Mouse (Mus musculus): ENCODE data around the gene 4930512M02Rik. TPM values are rescaled to one million over a fixed set of nuclear protein-coding genes. Genes with fewer than 3 reads are reported as not detected.
"Not testable (repeated sequence)": the region's sequence is repeated elsewhere in the genome, so short reads cannot be mapped to it uniquely, and the experiment has no call there.

Gene 4930512M02Rik
- polyA plus RNA-seq (2015; fragmentation: Nextera tagmentation; extraction: Ambion mirVana): not detected in 2 replicates

DNA sequence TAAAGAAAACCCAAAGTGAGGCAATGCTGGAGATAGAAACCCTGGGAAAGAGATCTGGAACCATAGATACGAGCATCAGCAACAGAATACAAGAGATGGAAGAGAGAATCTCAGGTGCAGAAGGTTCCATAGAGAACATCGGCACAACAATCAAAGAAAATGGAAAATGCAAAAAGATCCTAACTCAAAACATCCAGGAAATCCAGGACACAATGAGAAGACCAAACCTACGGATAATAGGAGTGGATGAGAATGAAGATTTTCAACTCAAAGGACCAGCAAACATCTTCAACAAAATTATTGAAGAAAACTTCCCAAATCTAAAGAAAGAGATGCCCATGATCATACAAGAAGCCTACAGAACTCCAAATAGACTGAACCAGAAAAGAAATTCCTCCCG is at the start of gene 4930512M02Rik:
TSS of gene 4930512M02Rik (minus strand) at position 101 of the 400 bp plus-strand sequence.
- H3K36me3 ChIP-seq (ENCODE audit: control insufficient read depth, insufficient read depth); ATAC-seq (replicated peaks; ENCODE audit: extremely low read depth, insufficient read depth, low FRiP score): not testable (repeated sequence)
- WGBS: 69% methylated on average over 2 of the region's 4 CpGs

DNA sequence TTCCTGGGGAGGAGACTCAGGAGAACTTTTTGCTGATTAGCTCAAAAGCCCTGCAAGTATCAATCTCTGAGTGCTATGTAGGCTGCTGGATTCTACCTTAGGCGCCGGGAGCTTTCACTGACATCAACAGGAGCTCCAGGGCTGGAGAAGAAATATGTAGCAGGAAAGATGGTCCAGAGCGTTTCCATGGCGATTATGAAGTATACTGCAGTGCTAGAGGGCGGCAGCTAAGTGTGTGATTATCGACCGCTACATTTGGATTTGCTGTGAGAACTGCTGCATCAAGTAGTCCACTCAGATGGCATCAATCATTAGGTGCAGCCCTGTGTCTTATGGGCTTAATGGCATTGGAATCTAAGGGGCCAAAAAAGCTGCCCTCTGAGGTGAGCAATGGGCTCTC is 49.5 kb upstream of the 4930512M02Rik start:
- Histone ChIP-seq H3K4me2 (ENCODE audit: low read depth, low read length) (no peak overlapping the region), H3K4me1 (ENCODE audit: control insufficient read depth, insufficient read depth, low read length) (no peaks in the 10 kb centered on the region), H3K27ac (ENCODE audit: low read length) (no peak overlapping the region), H3K9ac (ENCODE audit: low read length) (no peak overlapping the region), H3K9me3 (replicated peaks; ENCODE audit: control insufficient read depth, low read length) (no peaks in the 10 kb centered on the region), H3K4me3 (ENCODE audit: low read length) (no peak overlapping the region), H3K36me3 (ENCODE audit: control insufficient read depth, insufficient read depth) (no peaks in the 10 kb centered on the region), H3K27me3 (ENCODE audit: control insufficient read depth, insufficient read depth, low read length) (no peaks in the 10 kb centered on the region)
- WGBS: 76% methylated on average over 7 of the region's 7 CpGs
- ATAC-seq (replicated peaks; ENCODE audit: extremely low read depth, insufficient read depth, low FRiP score): no peak

More for the DNA sequence above, at the start of gene 4930512M02Rik:
- H3K27ac ChIP-seq (ENCODE audit: low read length); H3K9ac ChIP-seq (ENCODE audit: low read length); H3K4me3 ChIP-seq (ENCODE audit: low read length); H3K27me3 ChIP-seq (ENCODE audit: control insufficient read depth, insufficient read depth, low read length); H3K4me1 ChIP-seq (ENCODE audit: control insufficient read depth, insufficient read depth, low read length); H3K4me2 ChIP-seq (ENCODE audit: low read depth, low read length); H3K9me3 ChIP-seq (replicated peaks; ENCODE audit: control insufficient read depth, low read length): not testable (repeated sequence)

DNA sequence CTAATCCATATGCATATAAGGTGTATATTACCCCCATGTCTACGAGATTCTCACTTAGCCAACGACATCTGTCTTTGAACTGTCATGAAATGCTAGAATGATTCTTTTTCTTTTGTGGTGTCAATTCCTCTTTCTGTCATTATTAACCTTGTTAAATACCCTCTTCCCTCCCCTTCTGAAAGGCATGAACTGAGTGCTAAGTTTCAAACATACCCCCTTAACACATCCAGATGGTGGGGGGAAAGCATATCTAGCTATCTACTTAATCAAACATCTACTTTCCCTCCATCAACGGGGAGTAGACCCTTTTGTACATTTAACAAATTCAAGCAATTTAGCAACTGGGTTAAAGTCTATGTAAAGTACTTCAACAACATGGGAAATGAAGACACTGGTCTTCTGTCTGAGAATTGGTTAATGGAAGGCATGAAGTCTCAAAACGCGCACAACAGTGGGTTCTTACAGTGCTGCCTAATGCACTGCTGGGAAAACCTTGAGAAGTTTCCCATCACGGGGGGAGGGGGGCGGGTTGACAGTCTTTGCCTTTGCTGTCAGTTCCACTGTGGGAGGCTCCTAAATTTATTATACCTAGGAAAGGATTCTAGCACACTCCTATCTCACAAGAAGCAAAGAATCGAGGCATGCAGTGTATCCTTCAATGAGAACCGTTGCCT is 48.6 kb upstream of the 4930512M02Rik start:
- Histone ChIP-seq H3K4me3 (ENCODE audit: low read length) (no peak overlapping the region), H3K27me3 (ENCODE audit: control insufficient read depth, insufficient read depth, low read length) (no peaks in the 10 kb centered on the region), H3K4me1 (ENCODE audit: control insufficient read depth, insufficient read depth, low read length) (no peaks in the 10 kb centered on the region), H3K9ac (ENCODE audit: low read length) (no peak overlapping the region), H3K36me3 (ENCODE audit: control insufficient read depth, insufficient read depth) (no peaks in the 10 kb centered on the region), H3K27ac (ENCODE audit: low read length) (no peak overlapping the region), H3K4me2 (ENCODE audit: low read depth, low read length) (no peak overlapping the region), H3K9me3 (replicated peaks; ENCODE audit: control insufficient read depth, low read length) (no peaks in the 10 kb centered on the region)
- no peak for ATAC-seq (replicated peaks; ENCODE audit: extremely low read depth, insufficient read depth, low FRiP score)
- 73% methylated on average over 9 of the region's 9 CpGs for WGBS

DNA sequence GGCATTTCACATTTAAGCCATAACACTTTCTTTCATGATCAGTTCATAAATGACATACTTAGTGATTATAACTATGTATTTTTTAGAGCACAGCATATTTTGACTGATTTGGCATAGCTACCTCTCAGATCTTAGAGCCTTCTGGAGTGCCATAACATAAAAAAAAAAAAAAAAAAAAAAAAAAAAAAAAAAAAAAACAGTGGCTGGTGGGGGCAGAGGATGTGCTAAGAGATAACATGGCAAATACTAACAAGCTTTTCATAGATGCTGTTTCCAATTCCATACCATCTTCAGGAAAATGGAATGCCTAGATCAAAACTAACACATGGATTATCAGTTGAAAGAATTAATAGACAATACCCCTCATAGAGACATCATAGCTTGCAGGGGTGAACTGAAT is 47.4 kb upstream of the 4930512M02Rik start:
- no peak for ATAC-seq (replicated peaks; ENCODE audit: extremely low read depth, insufficient read depth, low FRiP score)

DNA sequence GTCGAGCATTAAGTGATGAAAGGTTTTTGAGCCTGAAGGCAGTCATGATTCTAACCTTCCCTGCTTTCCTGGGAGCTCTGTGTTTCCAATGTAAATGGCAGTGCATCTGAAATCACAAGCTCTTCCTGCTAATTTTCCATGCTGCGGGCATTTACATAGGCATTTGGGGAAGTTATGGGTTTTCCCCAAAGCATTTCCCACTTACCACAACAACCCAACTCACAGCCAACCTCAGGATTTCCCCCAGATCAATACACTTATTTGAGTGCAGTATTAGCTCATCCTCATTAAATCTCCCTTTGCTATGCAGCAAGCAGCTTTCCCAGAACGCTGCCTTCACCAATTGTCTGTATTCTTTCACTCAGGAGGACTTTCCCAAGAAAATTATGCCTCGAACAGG is 45.3 kb upstream of the 4930512M02Rik start:
- H3K4me3 ChIP-seq (ENCODE audit: low read length): no peak overlapping the region
- no peak overlapping the region for H3K4me2 ChIP-seq (ENCODE audit: low read depth, low read length)
- no peaks in the 10 kb centered on the region for H3K27me3 ChIP-seq (ENCODE audit: control insufficient read depth, insufficient read depth, low read length)
- ATAC-seq (replicated peaks; ENCODE audit: extremely low read depth, insufficient read depth, low FRiP score): no peak
- WGBS: 61% methylated on average over 4 of the region's 4 CpGs
- no peaks in the 10 kb centered on the region for H3K9me3 ChIP-seq (replicated peaks; ENCODE audit: control insufficient read depth, low read length)
- H3K27ac ChIP-seq (ENCODE audit: low read length): no peak overlapping the region
- H3K9ac ChIP-seq (ENCODE audit: low read length): no peak overlapping the region
- no peaks in the 10 kb centered on the region for H3K4me1 ChIP-seq (ENCODE audit: control insufficient read depth, insufficient read depth, low read length)
- H3K36me3 ChIP-seq (ENCODE audit: control insufficient read depth, insufficient read depth): no peaks in the 10 kb centered on the region

More for the DNA sequence above, 47.4 kb upstream of the 4930512M02Rik start:
- H3K36me3 ChIP-seq (ENCODE audit: control insufficient read depth, insufficient read depth): no peaks in the 10 kb centered on the region
- no peak overlapping the region for H3K4me3 ChIP-seq (ENCODE audit: low read length)
- no peak overlapping the region for H3K27ac ChIP-seq (ENCODE audit: low read length)
- H3K9me3 ChIP-seq (replicated peaks; ENCODE audit: control insufficient read depth, low read length): no peaks in the 10 kb centered on the region
- no peak overlapping the region for H3K4me2 ChIP-seq (ENCODE audit: low read depth, low read length)
- no peaks in the 10 kb centered on the region for H3K27me3 ChIP-seq (ENCODE audit: control insufficient read depth, insufficient read depth, low read length)
- H3K9ac ChIP-seq (ENCODE audit: low read length): no peak overlapping the region
- no peaks in the 10 kb centered on the region for H3K4me1 ChIP-seq (ENCODE audit: control insufficient read depth, insufficient read depth, low read length)

DNA sequence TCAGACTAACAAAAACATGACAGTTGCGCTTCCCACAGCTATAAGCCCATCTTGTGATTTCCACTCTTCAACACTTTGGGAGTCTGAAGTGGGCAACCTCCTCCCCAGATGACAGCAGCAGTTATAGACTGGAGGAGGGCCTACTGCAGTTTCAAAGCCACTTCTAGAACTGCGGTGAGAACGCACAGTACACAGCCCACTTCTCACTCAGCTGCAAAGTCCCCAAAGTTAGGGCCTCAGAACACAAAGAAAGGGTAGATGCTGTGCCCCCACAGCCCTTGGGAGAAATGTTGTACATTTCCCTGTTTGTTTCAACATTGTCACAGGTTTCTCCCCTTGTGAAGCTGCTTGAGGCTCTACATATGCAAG is 40.3 kb upstream of the 4930512M02Rik start:
- Histone ChIP-seq H3K27me3 (ENCODE audit: control insufficient read depth, insufficient read depth, low read length) (no peaks in the 10 kb centered on the region), H3K36me3 (ENCODE audit: control insufficient read depth, insufficient read depth) (no peaks in the 10 kb centered on the region), H3K27ac (ENCODE audit: low read length) (no peak overlapping the region; the same call in 1 of the 2 replicates), H3K9ac (ENCODE audit: low read length) (no peak overlapping the region), H3K9me3 (replicated peaks; ENCODE audit: control insufficient read depth, low read length) (no peaks in the 10 kb centered on the region), H3K4me1 (ENCODE audit: control insufficient read depth, insufficient read depth, low read length) (no peaks in the 10 kb centered on the region), H3K4me3 (ENCODE audit: low read length) (no peak overlapping the region), H3K4me2 (ENCODE audit: low read depth, low read length) (no peak overlapping the region)
- peak; percentile 60 for ATAC-seq (replicated peaks; ENCODE audit: extremely low read depth, insufficient read depth, low FRiP score)
- 75% methylated on average over 3 of the region's 3 CpGs for WGBS

DNA sequence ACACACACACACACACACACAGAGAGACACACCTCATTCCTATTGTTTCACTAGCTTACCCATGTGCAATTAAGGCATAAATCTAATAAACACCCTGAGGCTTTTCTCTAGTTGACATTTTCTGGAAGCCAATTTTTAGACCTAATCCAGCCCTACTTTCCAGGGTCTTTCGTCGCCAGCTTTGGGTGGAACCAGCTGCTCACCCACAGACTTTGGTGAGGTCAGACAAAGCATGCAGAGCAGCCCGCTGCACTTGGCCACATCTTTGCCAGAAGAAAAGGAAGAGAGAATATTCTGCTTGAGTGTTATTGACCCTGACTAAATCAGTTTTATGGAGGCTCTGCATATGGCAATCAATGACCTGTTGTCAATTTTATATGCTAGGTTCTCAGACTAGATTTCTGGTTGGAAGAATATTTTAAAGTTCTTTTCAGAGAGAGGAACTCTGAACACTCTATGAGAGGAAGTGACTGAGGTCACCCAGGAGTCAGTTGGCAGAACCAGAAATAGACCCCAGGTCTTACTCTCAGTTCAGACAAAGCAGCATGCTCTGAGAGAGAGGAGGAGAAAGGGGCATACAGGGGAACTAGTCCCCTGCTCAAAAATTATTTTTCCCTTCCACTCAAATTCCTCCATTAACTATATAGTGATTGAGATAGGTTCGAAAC is 39.8 kb upstream of the 4930512M02Rik start:
- no peak for ATAC-seq (replicated peaks; ENCODE audit: extremely low read depth, insufficient read depth, low FRiP score)
- Histone ChIP-seq H3K4me2 (ENCODE audit: low read depth, low read length) (no peak overlapping the region), H3K9me3 (replicated peaks; ENCODE audit: control insufficient read depth, low read length) (no peaks in the 10 kb centered on the region), H3K9ac (ENCODE audit: low read length) (no peak overlapping the region), H3K4me3 (ENCODE audit: low read length) (no peak overlapping the region), H3K27ac (ENCODE audit: low read length) (peak overlapping the region; percentile 53; the same call in 1 of the 2 replicates), H3K4me1 (ENCODE audit: control insufficient read depth, insufficient read depth, low read length) (no peaks in the 10 kb centered on the region), H3K36me3 (ENCODE audit: control insufficient read depth, insufficient read depth) (no peaks in the 10 kb centered on the region), H3K27me3 (ENCODE audit: control insufficient read depth, insufficient read depth, low read length) (no peaks in the 10 kb centered on the region)
- WGBS: 76% methylated on average over 4 of the region's 4 CpGs

DNA sequence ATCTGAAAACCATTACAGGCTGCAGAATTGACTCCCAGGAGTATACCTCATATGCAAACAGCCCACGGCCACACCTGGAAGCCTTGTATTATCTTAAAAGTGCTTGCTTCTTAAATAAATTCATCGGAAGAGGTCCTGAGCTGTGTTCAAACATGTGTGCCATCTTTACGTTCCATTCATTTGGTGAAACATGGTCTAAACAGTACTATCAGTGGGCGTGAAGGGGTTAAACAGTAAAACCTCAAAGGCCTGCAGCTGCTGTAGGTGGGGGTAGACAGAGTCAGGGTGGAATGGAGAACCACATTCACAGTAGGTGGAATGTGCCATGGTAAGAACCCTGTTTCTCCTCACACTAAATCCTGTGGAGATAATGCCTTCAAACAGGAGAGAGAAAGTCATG is 33.0 kb upstream of the 4930512M02Rik start:
- no peak overlapping the region for H3K9ac ChIP-seq (ENCODE audit: low read length)
- no peak overlapping the region for H3K4me2 ChIP-seq (ENCODE audit: low read depth, low read length)
- no peaks in the 10 kb centered on the region for H3K4me1 ChIP-seq (ENCODE audit: control insufficient read depth, insufficient read depth, low read length)
- H3K27ac ChIP-seq (ENCODE audit: low read length): no peak overlapping the region
- H3K36me3 ChIP-seq (ENCODE audit: control insufficient read depth, insufficient read depth): no peaks in the 10 kb centered on the region
- no peaks in the 10 kb centered on the region for H3K27me3 ChIP-seq (ENCODE audit: control insufficient read depth, insufficient read depth, low read length)
- ATAC-seq (replicated peaks; ENCODE audit: extremely low read depth, insufficient read depth, low FRiP score): no peak; the same call in 1 of the 2 replicates
- no peaks in the 10 kb centered on the region for H3K9me3 ChIP-seq (replicated peaks; ENCODE audit: control insufficient read depth, low read length)
- no peak overlapping the region for H3K4me3 ChIP-seq (ENCODE audit: low read length)
- WGBS: 74% methylated on average over 4 of the region's 4 CpGs

DNA sequence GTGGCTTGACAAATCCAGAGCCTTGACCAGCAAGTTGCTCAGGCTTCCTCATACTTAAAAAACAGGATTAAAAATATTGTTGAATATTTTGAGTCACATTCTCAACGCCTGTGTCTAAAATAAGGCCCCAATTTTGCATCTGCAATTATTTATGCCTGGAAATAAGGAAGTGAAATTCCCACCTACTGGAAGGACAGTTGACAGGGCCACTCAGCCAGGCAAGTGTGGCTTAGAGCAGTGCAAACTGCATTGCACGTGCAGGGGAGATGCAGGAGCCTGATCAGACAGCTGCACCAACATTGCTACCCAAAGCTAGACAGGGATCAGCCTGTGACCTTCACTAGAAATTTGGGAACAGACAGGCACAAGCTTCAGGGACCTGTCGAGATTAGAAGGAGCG is 31.2 kb upstream of the 4930512M02Rik start:
- H3K36me3 ChIP-seq (ENCODE audit: control insufficient read depth, insufficient read depth): no peaks in the 10 kb centered on the region
- WGBS: 64% methylated on average over 4 of the region's 4 CpGs
- H3K9ac ChIP-seq (ENCODE audit: low read length): no peak overlapping the region
- ATAC-seq (replicated peaks; ENCODE audit: extremely low read depth, insufficient read depth, low FRiP score): no peak
- H3K4me2 ChIP-seq (ENCODE audit: low read depth, low read length): no peak overlapping the region
- no peaks in the 10 kb centered on the region for H3K9me3 ChIP-seq (replicated peaks; ENCODE audit: control insufficient read depth, low read length)
- no peak overlapping the region for H3K27ac ChIP-seq (ENCODE audit: low read length)
- no peak overlapping the region for H3K4me3 ChIP-seq (ENCODE audit: low read length)
- no peaks in the 10 kb centered on the region for H3K27me3 ChIP-seq (ENCODE audit: control insufficient read depth, insufficient read depth, low read length)
- H3K4me1 ChIP-seq (ENCODE audit: control insufficient read depth, insufficient read depth, low read length): no peaks in the 10 kb centered on the region

All from heart, embryonic 16.5 days (tissue).